ENCODE assay signal across 8 mouse cellular contexts in genomic region chr19:4162646-4163542, GRCm38 (mm10). TPM values are rescaled to one million over a fixed set of nuclear protein-coding genes. Genes with fewer than 3 reads are reported as not detected.
A peak's percentile ranks its signal among the peaks of the same experiment; 100 is the strongest.
DNase-seq lines count a peak whose midpoint lies in the region; ATAC-seq and TF ChIP-seq lines count a peak whose summit lies in the region.

Gene Rps6kb2 (minus strand): TSS chr19:4163354.

- no peak for TF ChIP-seq CTCF in liver, adult 2 months (IDR thresholded peaks at IDR 0.05; ENCODE audit: low read depth, low read length)

- peak within 1 kb of the TSS; percentile 88 for H3K4me2 ChIP-seq in heart, embryonic 11.5 days
- H3K4me2 ChIP-seq in kidney, embryonic 16.5 days (replicated peaks; ENCODE audit: low read depth, low read length), result peak within 1 kb of the TSS; percentile 92
- H3K4me2 ChIP-seq in myocyte (ENCODE audit: low read depth), result peak within 1 kb of the TSS; percentile 96

- H3K79me2 ChIP-seq in liver, adult 2 months (ENCODE audit: control insufficient read depth, insufficient read depth, low read length), result no peaks in the 10 kb centered on the region; the same call in 1 of the 2 replicates
- H3K79me2 ChIP-seq in myocyte (ENCODE audit: control insufficient read depth, insufficient read depth), result peaks cover 13% of the 10 kb centered on the region

- no peaks in the 10 kb centered on the region for H3K9me3 ChIP-seq in heart, embryonic 11.5 days (replicated peaks; ENCODE audit: control insufficient read depth, low read length)
- no peaks in the 10 kb centered on the region for H3K9me3 ChIP-seq in kidney, embryonic 16.5 days (ENCODE audit: low read length)

- peak within 1 kb of the TSS; percentile 85 for H3K9ac ChIP-seq in heart, embryonic 11.5 days (ENCODE audit: low read depth, low read length)
- peak within 1 kb of the TSS; percentile 80 for H3K9ac ChIP-seq in kidney, embryonic 16.5 days (replicated peaks; ENCODE audit: low read length)
- peak within 1 kb of the TSS; percentile 90 for H3K9ac ChIP-seq in liver, adult 2 months (ENCODE audit: low read depth, low read length)

- peaks cover 6% of the 10 kb centered on the region for H3K36me3 ChIP-seq in heart, embryonic 11.5 days (ENCODE audit: control insufficient read depth, insufficient read depth, low read length)
- H3K36me3 ChIP-seq in kidney, embryonic 16.5 days (ENCODE audit: insufficient read depth, low read length), result peaks cover 28% of the 10 kb centered on the region
- peaks cover 11% of the 10 kb centered on the region; the same call in 1 of the 2 replicates for H3K36me3 ChIP-seq in liver, adult 2 months (ENCODE audit: control insufficient read depth, insufficient read depth, low read length)
- H3K36me3 ChIP-seq in myocyte (ENCODE audit: control insufficient read depth, insufficient read depth), result peaks cover 10% of the 10 kb centered on the region
- no peaks in the 10 kb centered on the region; the same call in 1 of the 2 replicates for H3K36me3 ChIP-seq in splenic B cell, adult 2 months (ENCODE audit: control insufficient read depth, insufficient read depth, low read length, poor library complexity, severe bottlenecking)

- H3K4me3 ChIP-seq in heart, embryonic 11.5 days (ENCODE audit: low read depth, low read length), result peak within 1 kb of the TSS; percentile 73
- peak within 1 kb of the TSS; percentile 73 for H3K4me3 ChIP-seq in kidney, embryonic 16.5 days (ENCODE audit: low read length)
- peak within 1 kb of the TSS; percentile 86 for H3K4me3 ChIP-seq in liver, adult 2 months (ENCODE audit: insufficient read depth, low read depth, low read length)
- peak within 1 kb of the TSS; percentile 54 for H3K4me3 ChIP-seq in myocyte

- peaks cover 9% of the 10 kb centered on the region for H3K4me1 ChIP-seq in heart, embryonic 11.5 days (ENCODE audit: control insufficient read depth, insufficient read depth, low read length)
- peaks cover 10% of the 10 kb centered on the region for H3K4me1 ChIP-seq in kidney, embryonic 16.5 days (ENCODE audit: insufficient read depth, low read length)
- peaks cover 3% of the 10 kb centered on the region; the same call in 1 of the 2 replicates for H3K4me1 ChIP-seq in liver, adult 2 months (ENCODE audit: control insufficient read depth, insufficient read depth, low read length)

- peak; percentile 85 for ATAC-seq in erythroblast, adult 5-6 weeks (replicated peaks; ENCODE audit: low FRiP score, poor library complexity, severe bottlenecking)
- peak; percentile 70 for ATAC-seq in heart, embryonic 11.5 days (replicated peaks; ENCODE audit: insufficient number of reproducible peaks, low FRiP score, low TSS enrichment)
- ATAC-seq in kidney, embryonic 16.5 days (ENCODE audit: low FRiP score, low TSS enrichment), result peak; percentile 85

- peak; percentile 51; the same call in 1 of the 2 replicates for TF ChIP-seq POLR2A in liver, adult 2 months (IDR thresholded peaks at IDR 0.05; ENCODE audit: extremely low read depth, insufficient read depth, low read length)
- TF ChIP-seq POLR2A in myocyte (IDR thresholded peaks at IDR 0.05; ENCODE audit: insufficient read length, low read depth), result peak; percentile 65

- 6% methylated on average over 42 of the region's 42 CpGs for WGBS in heart, embryonic 11.5 days (ENCODE audit: insufficient replicate concordance)
- WGBS in kidney, embryonic 16.5 days, result 5% methylated on average over 42 of the region's 42 CpGs
- 7% methylated on average over 42 of the region's 42 CpGs for WGBS in liver, adult 2 months

- peak; percentile 95 to 96 for DNase-seq in B cell, adult 2 months
- peak; percentile 99 for DNase-seq in brain, adult 2 months (ENCODE audit: low read depth, low spot score)
- DNase-seq in liver, adult 2 months (ENCODE audit: extremely low read depth, low read depth, low spot score), result peak; percentile 91
- peak; percentile 96 for DNase-seq in splenic B cell, adult 2 months (ENCODE audit: low read depth, low spot score)

- no peaks in the 10 kb centered on the region for H3K27me3 ChIP-seq in heart, embryonic 11.5 days (ENCODE audit: control insufficient read depth, insufficient read depth, low read length)
- H3K27me3 ChIP-seq in kidney, embryonic 16.5 days (ENCODE audit: insufficient read depth, low read length), result no peaks in the 10 kb centered on the region
- no peaks in the 10 kb centered on the region for H3K27me3 ChIP-seq in liver, adult 2 months (ENCODE audit: control insufficient read depth, insufficient read depth, low read length)
- no peaks in the 10 kb centered on the region for H3K27me3 ChIP-seq in myocyte (ENCODE audit: control insufficient read depth, insufficient read depth, insufficient read length)
- H3K27me3 ChIP-seq in splenic B cell, adult 2 months (ENCODE audit: control insufficient read depth, insufficient read depth, low read length, poor library complexity, severe bottlenecking), result no peaks in the 10 kb centered on the region

- H3ac ChIP-seq in myocyte (ENCODE audit: control insufficient read depth, insufficient read length), result peak within 1 kb of the TSS; percentile 64

- H3K27ac ChIP-seq in heart, embryonic 11.5 days (ENCODE audit: low read depth, low read length), result peak within 1 kb of the TSS; percentile 24; the same call in 1 of the 2 replicates
- peak within 1 kb of the TSS; percentile 54; the same call in 1 of the 2 replicates for H3K27ac ChIP-seq in kidney, embryonic 16.5 days (ENCODE audit: low read length)
- no peak within 1 kb of the TSS; the same call in 1 of the 2 replicates for H3K27ac ChIP-seq in liver, adult 2 months (replicated peaks; ENCODE audit: insufficient read depth, low read depth, low read length)

TF ChIP-seq in myocyte, 11 proteins besides CTCF, POLR2A, EP300 and RAD21:
- TF ChIP-seq TCF3 (IDR thresholded peaks at IDR 0.05; ENCODE audit: insufficient read length, low read depth) (no peak), MAX (IDR thresholded peaks at IDR 0.05; ENCODE audit: low read depth) (no peak), REST (IDR thresholded peaks at IDR 0.05; ENCODE audit: insufficient read depth, insufficient read length) (no peak), SRF (IDR thresholded peaks at IDR 0.05; ENCODE audit: control insufficient read depth, insufficient read length, low read depth) (peak; percentile 84), MYOG (IDR thresholded peaks at IDR 0.05; ENCODE audit: control insufficient read depth in 1 of 3, insufficient read depth in 1 of 3, insufficient read length in 2 of 3, low read depth in 2 of 3) (peak in 1 of 3 experiments; percentile 43), USF1 (IDR thresholded peaks at IDR 0.05; ENCODE audit: low read depth) (no peak), CEBPB (IDR thresholded peaks at IDR 0.05; ENCODE audit: insufficient read depth, poor library complexity, severe bottlenecking) (peak; percentile 80), MYOD1 (IDR thresholded peaks at IDR 0.05; ENCODE audit: control insufficient read depth in 1 of 3, insufficient read length in 2 of 3, low read depth in 2 of 3) (peak; percentile 2 to 81 (median 80)), POLR2AphosphoS2 (IDR thresholded peaks at IDR 0.05; ENCODE audit: insufficient read length, low read depth) (peak; percentile 62), TCF12 (IDR thresholded peaks at IDR 0.05; ENCODE audit: insufficient read depth, poor library complexity, severe bottlenecking) (no peak)

RNA-seq across cellular contexts. Expression of gene Rps6kb2, which starts in this region (rescaled TPM):
- 7.1 and 25.3 TPM in 2 replicates for total RNA-seq in erythroblast, adult 5-6 weeks (2015; ENCODE audit: low replicate concordance)
- total RNA-seq in erythroblast, adult 5-6 weeks (2017; ENCODE audit: low replicate concordance), result 23.9 and 27.2 TPM in 2 replicates
- polyA plus RNA-seq in heart, embryonic 11.5 days (2014; fragmentation: Nextera tagmentation; extraction: Ambion mirVana), result 34.3 and 38.1 TPM in 2 replicates
- 62.9 and 63.7 TPM in 2 replicates for polyA plus RNA-seq in kidney, embryonic 16.5 days (2015; fragmentation: Nextera tagmentation; extraction: Ambion mirVana)
- total RNA-seq in liver, adult 2 months (2014; rRNA removed), result 7.2 and 7.4 TPM in 2 replicates
- polyA plus RNA-seq in liver, adult 2 months (2012; rRNA removed), result 28.3 and 31.6 TPM in 2 replicates
- polyA plus RNA-seq in myocyte (2012; fragmentation: generic; extraction: Trizol), result 42.0 TPM
